Mouse (Mus musculus) heart, embryonic 11.5 days (tissue): ENCODE data around the gene Scimp. TPM values are rescaled to one million over a fixed set of nuclear protein-coding genes. Genes with fewer than 3 reads are reported as not detected.

Experiments
- ATAC-seq: fragments of 200-750 bp; cut with Nextera tagmentation; replicated peaks from 2 replicates; pipeline ENCODE4 v1.8.0; 2017; ENCODE audit warnings: moderate library complexity; ENCODE audit not compliant: insufficient number of reproducible peaks, low FRiP score, low TSS enrichment
- H3K27ac ChIP-seq: fragments of 300-500 bp; sonication (generic); 2 replicates; pipeline ENCODE4 v1.5.1; 2014; ENCODE audit warnings: mild to moderate bottlenecking, low read depth, low read length
- H3K27me3 ChIP-seq: fragments of 300-500 bp; sonication (generic); 2 replicates; pipeline ENCODE4 v1.6.1; 2014; ENCODE audit warnings: mild to moderate bottlenecking, low read length, mixed read lengths; ENCODE audit not compliant: control insufficient read depth, insufficient read depth
- H3K36me3 ChIP-seq: fragments of 300-500 bp; sonication (generic); 2 replicates; pipeline ENCODE4 v1.6.1; 2014; ENCODE audit warnings: mild to moderate bottlenecking, low read length, moderate library complexity, mixed read lengths; ENCODE audit not compliant: control insufficient read depth, insufficient read depth
- H3K4me1 ChIP-seq: fragments of 300-500 bp; sonication (generic); 2 replicates; pipeline ENCODE4 v1.6.1; 2014; ENCODE audit warnings: low read length; ENCODE audit not compliant: control insufficient read depth, insufficient read depth
- H3K4me2 ChIP-seq: fragments of 300-500 bp; sonication (generic); 2 replicates; pipeline ENCODE4 v1.6.1; 2014; ENCODE audit warnings: mild to moderate bottlenecking, moderate library complexity
- H3K4me3 ChIP-seq: fragments of 300-500 bp; sonication (generic); 2 replicates; pipeline ENCODE4 v1.5.1; 2014; ENCODE audit warnings: low read depth, low read length
- H3K9ac ChIP-seq: fragments of 300-500 bp; sonication (generic); 2 replicates; pipeline ENCODE4 v1.6.1; 2014; ENCODE audit warnings: mild to moderate bottlenecking, low read depth, low read length, moderate library complexity
- H3K9me3 ChIP-seq: fragments of 300-500 bp; sonication (generic); replicated peaks from 2 replicates; pipeline ENCODE4 v1.6.1; 2016; ENCODE audit warnings: low read length; ENCODE audit not compliant: control insufficient read depth
- WGBS: fragments of 180-500 bp; shearing (Covaris S2); extraction: QIAGEN DNeasy Blood & Tissue Kit; methylation state at CpG from one replicate; pipeline ENCODE4 v1.1.7; 2014; ENCODE audit not compliant: insufficient replicate concordance; 5-methylcytosine and 5-hydroxymethylcytosine counted together
- polyA plus RNA-seq: library from polyadenylated mRNA; unstranded; fragments of >200 nt; fragmentation: Nextera tagmentation; extraction: Ambion mirVana; gene quantifications from 2 replicates; pipeline ENCODE4 v1.2.1, GENCODE M21; 2014

The Scimp gene
- polyA plus RNA-seq, 1 experiment from 2014 or later = 0.27 TPM

DNA sequence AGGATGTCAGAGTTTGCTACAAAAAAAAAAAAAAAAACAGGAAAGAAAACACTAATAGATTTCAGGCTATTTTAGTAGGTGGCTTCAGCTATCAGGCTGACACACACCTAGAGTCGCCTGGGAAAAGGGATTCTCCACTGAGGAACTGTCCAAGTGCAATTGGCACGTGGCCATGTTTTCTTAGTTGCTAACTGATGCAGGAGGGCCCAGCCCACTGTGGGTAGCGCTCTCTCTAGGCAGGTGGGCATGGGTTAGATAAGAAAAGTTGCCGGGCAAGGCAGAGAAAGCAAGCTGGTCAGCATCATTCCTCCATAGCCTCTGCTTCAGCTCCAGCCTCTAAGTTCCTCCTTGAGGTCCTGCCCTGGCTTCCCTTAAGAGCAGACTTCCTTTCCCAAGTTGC, 4.4 kb upstream of the Scimp start:
- H3K9me3 ChIP-seq = no peaks in the 10 kb centered on the region
- no peak overlapping the region for H3K4me2 ChIP-seq
- no peaks in the 10 kb centered on the region for H3K27me3 ChIP-seq
- 65% methylated on average over 4 of the region's 4 CpGs for WGBS
- H3K9ac ChIP-seq = no peak overlapping the region
- H3K4me3 ChIP-seq = no peak overlapping the region
- ATAC-seq = no peak
- H3K27ac ChIP-seq = no peak overlapping the region
- no peaks in the 10 kb centered on the region for H3K36me3 ChIP-seq
- H3K4me1 ChIP-seq = no peaks in the 10 kb centered on the region; the same call in 1 of the 2 replicates

DNA sequence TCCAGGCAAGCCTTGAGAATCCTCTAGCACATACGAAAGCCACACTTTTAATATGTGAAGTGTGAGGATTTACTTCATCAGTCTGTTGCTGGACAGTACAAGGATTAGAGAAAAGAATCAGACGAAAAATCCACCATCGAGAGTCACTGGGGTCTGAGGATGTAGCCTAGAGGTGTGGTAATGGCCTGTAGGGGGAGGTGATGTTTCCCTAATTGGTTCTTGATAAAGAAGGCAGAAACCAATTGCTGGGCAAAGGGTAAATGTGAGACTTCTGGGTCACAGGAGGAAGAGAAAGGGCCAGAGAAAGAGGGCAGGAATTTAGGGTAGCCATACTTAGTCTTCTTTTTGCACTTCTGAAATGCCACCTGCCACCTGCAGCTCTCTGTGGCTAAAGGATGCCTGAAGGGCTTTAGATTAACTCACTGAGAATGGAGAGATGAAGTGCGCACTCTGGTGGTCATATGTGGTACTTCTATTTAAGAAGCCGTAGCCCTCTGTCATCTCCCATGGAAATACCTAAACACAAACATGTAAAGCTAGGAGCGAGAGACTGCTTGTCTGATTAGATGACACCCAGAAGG, 3.2 kb upstream of the Scimp start:
- Histone ChIP-seq H3K4me3 (no peak overlapping the region), H3K36me3 (no peaks in the 10 kb centered on the region), H3K9ac (no peak overlapping the region), H3K4me1 (no peaks in the 10 kb centered on the region), H3K9me3 (no peaks in the 10 kb centered on the region), H3K4me2 (no peak overlapping the region), H3K27me3 (no peaks in the 10 kb centered on the region), H3K27ac (no peak overlapping the region)
- WGBS = 26% methylated on average over 6 of the region's 6 CpGs
- no peak for ATAC-seq

DNA sequence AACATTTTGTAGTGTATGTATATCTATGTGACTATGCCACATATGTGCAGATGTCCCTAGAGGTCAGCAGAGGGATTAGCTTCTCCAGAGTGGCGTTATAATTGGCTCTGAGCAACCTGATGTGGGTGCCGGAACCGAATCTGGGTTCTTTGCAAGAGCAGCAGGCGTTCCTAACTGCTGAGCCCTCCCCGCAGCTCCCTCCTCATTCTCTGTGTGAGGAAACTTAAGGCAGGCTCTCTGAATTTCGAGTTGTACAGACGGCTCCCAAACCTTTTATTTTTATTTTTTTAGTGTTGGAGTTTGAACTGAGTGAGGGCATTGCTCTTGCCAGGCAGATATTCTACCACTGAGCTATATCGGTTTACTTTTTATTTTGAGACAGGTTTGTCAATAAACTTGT, 2.7 kb upstream of the Scimp start:
- no peaks in the 10 kb centered on the region for H3K36me3 ChIP-seq
- no peak overlapping the region for H3K4me3 ChIP-seq

DNA sequence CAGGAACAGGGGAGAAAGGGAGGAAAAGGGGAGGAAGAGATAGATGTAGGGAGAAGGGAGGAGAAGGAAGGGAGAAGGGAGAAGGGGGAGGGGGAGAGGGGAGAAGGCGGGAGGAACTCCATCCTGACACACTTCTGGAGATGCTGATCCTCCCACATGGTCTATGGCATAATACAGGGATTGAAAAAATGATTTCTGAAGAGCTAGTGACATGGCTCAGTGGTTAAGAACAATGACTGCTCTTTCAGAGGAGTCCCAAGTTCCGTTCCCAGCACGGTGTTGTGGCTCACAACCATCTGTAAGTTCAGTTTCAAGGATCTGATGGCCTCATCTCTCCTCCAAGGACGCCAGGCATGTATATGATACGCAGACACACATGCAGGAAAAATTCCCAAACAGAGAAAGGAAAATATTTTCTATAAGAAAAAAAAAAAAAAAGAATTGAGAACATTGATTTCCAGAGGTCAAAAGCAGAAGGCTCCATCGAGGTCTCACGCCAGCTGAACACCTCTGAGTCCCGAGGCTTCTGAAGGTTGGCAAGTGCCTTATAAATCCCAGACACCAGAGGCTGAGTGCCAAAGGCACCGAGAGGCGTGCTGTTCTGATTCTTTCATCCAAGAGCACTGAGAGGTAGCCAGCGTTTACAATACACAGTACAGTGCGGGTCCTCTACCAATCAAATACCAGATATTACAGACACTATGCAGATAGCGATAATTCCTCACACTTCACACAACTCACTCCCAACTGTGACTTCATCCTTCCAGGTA, 730 bp downstream of the Scimp start:
- H3K36me3 ChIP-seq = no peaks in the 10 kb centered on the region
- no peak overlapping the region for H3K4me2 ChIP-seq
- no peak for ATAC-seq
- no peaks in the 10 kb centered on the region for H3K4me1 ChIP-seq
- no peaks in the 10 kb centered on the region for H3K9me3 ChIP-seq
- H3K4me3 ChIP-seq = no peak overlapping the region
- no peak overlapping the region for H3K27ac ChIP-seq
- no peak overlapping the region for H3K9ac ChIP-seq
- no peaks in the 10 kb centered on the region for H3K27me3 ChIP-seq
- 65% methylated on average over 13 of the region's 13 CpGs for WGBS

More for the DNA sequence above, 2.7 kb upstream of the Scimp start:
- WGBS = 77% methylated on average over 8 of the region's 8 CpGs
- Histone ChIP-seq H3K27ac (no peak overlapping the region), H3K4me2 (no peak overlapping the region), H3K9me3 (no peaks in the 10 kb centered on the region), H3K4me1 (no peaks in the 10 kb centered on the region), H3K27me3 (no peaks in the 10 kb centered on the region), H3K9ac (no peak overlapping the region)
- no peak for ATAC-seq

DNA sequence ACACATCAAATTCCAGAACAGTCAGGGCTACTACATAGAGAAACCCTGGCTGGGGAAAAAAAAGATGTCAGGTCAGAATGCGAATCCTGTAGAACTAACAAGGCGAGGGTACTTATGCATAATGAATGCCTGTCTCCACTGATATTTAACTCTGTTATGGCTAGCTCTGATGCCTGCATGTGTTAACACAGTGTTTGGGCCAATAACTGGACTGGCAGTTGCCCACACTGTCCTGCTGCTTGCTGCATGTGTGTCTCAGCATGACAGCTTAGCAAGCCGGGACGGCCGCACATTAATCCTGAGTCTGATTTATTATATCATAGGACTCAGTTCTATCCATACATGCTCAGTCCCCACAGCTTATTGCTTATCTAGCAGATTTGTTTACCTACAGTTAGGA, 1.3 kb downstream of the Scimp start:
- Histone ChIP-seq H3K9me3 (no peaks in the 10 kb centered on the region), H3K9ac (no peak overlapping the region), H3K27ac (no peak overlapping the region), H3K4me1 (no peaks in the 10 kb centered on the region), H3K4me3 (no peak overlapping the region), H3K27me3 (no peaks in the 10 kb centered on the region), H3K4me2 (no peak overlapping the region), H3K36me3 (no peaks in the 10 kb centered on the region)
- no peak for ATAC-seq
- 81% methylated on average over 5 of the region's 5 CpGs for WGBS

DNA sequence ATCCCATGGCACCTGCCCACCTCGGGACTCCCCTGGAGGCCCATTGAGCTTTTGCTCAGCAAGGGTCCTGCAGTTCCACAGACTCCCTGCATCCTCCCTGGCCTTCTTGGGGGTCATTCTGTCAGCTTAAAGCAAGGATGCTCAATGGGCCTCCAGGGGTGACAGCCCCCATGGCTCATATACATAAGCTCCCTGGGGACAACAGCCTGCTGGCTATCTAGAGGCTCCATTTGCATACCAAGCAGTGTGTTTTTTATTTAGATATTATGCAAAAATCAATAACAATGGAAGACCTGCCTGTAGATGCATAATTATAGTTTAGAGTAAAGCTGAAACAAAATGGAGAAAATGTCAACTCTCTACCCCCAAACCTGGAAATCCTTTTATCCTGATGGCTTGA, 3.4 kb downstream of the Scimp start:
- ATAC-seq = no peak
- no peak overlapping the region for H3K4me3 ChIP-seq
- H3K4me2 ChIP-seq = no peak overlapping the region
- no peaks in the 10 kb centered on the region for H3K36me3 ChIP-seq
- H3K27ac ChIP-seq = no peak overlapping the region
- 24% methylated on average over 1 of the region's 1 CpGs for WGBS
- H3K9ac ChIP-seq = no peak overlapping the region
- H3K9me3 ChIP-seq = no peaks in the 10 kb centered on the region
- no peaks in the 10 kb centered on the region for H3K4me1 ChIP-seq
- no peaks in the 10 kb centered on the region for H3K27me3 ChIP-seq

DNA sequence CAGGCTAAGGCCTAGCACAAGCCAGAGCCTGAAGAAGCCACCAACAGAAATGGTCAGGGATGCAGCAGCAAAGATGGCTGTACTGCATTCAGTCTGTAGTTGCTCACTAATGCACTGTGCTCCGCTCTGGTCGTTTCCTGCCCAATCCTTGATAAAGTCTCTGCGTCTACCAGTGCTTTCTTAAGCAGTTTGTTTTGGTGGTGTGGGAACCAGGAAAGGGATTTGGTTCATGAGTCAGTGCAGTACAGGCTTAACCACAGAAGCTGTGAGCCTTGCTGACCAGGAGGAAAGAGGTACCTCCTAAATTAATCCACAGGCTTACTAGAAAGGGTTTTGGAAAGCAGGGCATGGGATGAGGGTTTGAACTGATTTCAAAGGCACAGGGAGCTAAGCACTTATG, 4.3 kb downstream of the Scimp start:
- ATAC-seq = no peak
- H3K4me1 ChIP-seq = no peaks in the 10 kb centered on the region
- 40% methylated on average over 3 of the region's 3 CpGs for WGBS

DNA sequence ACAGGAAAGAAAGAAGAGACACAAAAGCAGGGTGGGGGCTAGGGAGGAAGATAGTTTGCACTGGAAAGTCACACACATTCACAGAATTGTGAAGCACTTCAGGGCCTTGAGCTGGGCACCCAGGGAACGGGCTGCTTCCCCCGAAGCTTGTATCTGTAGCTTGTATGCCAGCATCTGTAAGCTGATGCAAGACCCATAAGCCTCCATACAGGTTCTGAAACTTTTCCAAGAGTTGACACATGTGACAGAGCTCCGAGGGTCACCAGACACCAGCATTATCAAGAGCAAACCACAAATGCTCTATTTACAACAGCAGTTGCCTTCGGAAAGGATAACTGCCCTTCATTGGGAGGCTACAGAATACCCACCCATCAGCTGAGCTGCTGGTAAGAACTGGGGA, 4.8 kb downstream of the Scimp start:
- WGBS = 77% methylated on average over 4 of the region's 4 CpGs
- no peaks in the 10 kb centered on the region for H3K36me3 ChIP-seq

More for the DNA sequence above, 4.3 kb downstream of the Scimp start:
- no peaks in the 10 kb centered on the region for H3K27me3 ChIP-seq
- H3K4me2 ChIP-seq = no peak overlapping the region
- H3K27ac ChIP-seq = no peak overlapping the region
- no peaks in the 10 kb centered on the region for H3K36me3 ChIP-seq
- H3K4me3 ChIP-seq = no peak overlapping the region
- no peaks in the 10 kb centered on the region for H3K9me3 ChIP-seq
- H3K9ac ChIP-seq = no peak overlapping the region

DNA sequence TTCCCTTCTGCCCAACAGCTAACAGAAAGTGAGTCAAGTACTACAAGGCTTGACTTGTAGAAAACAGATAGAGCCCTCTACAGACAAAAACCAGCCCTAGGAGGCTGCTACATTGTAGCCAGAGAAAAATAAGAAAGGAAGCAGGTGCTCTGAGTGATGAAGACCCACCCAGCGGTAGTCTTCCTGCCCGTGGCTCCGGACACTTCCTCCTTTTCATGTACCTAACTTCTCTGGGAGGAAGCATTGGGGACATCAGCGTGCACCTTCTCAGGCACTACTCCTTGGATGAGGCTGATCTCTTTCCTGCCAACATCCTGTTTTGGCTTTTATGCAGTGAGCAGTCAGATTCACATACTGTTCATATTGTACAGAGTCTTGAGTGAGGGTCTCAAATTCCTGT, 5.7 kb downstream of the Scimp start:
- no peaks in the 10 kb centered on the region for H3K36me3 ChIP-seq
- no peak for ATAC-seq
- no peaks in the 10 kb centered on the region for H3K27me3 ChIP-seq
- no peaks in the 10 kb centered on the region for H3K4me1 ChIP-seq
- no peaks in the 10 kb centered on the region for H3K9me3 ChIP-seq
- no peak overlapping the region for H3K4me2 ChIP-seq
- no peak overlapping the region for H3K9ac ChIP-seq
- no peak overlapping the region for H3K27ac ChIP-seq
- 57% methylated on average over 4 of the region's 4 CpGs for WGBS
- H3K4me3 ChIP-seq = no peak overlapping the region

More for the DNA sequence above, 4.8 kb downstream of the Scimp start:
- no peak overlapping the region for H3K27ac ChIP-seq
- H3K4me2 ChIP-seq = no peak overlapping the region
- ATAC-seq = no peak
- H3K9ac ChIP-seq = no peak overlapping the region
- no peaks in the 10 kb centered on the region for H3K27me3 ChIP-seq
- H3K4me1 ChIP-seq = no peaks in the 10 kb centered on the region
- no peak overlapping the region for H3K4me3 ChIP-seq
- no peaks in the 10 kb centered on the region for H3K9me3 ChIP-seq
